Mouse (Mus musculus): Measurements from ENCODE around the gene Olfr275. TPM values are rescaled to one million over a fixed set of nuclear protein-coding genes. Genes with fewer than 3 reads are reported as not detected.
"Not testable (repeated sequence)": the region's sequence is repeated elsewhere in the genome, so short reads cannot be mapped to it uniquely, and the experiment has no call there.

The Olfr275 gene
- not detected for total RNA-seq (2021)
- long read RNA-seq, experiment 1 = 0 reads
- long read RNA-seq, experiment 2 = 0 reads

GRCm38 (mm10) chr4:52814304-52814703, at the start of gene Olfr275:
TSS of gene Olfr275 (plus strand) at chr4:52814604.
- DNase-seq = no peak
- intact Hi-C loops (cut with DNase I) = no loop called here

DNA sequence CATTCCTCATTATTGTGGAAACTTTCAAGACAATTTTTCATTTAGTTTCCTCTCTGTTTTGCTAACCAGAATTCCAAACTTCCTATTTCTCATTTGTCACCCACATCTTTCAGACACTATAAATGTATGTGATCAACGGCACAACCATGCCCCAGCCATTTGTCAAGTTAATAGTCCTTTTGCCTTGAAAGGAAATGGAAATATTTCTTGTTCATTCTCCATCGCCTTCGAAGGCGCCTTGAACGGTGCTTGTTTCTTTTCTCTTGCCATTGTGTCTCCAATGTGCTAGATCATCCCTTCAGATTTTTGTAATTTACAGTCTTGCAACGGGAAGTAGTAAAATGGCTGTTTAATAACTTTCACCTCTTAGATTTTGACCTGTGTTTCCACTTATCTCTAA, 48.8 kb upstream of the Olfr275 start:
- no peak for DNase-seq
- intact Hi-C loops (cut with DNase I) = no loop called here

GRCm38 (mm10) chr4:52772186-52772585, 42.2 kb upstream of the Olfr275 start:
- intact Hi-C loops (cut with DNase I) = no loop called here
- no peak for DNase-seq

GRCm38 (mm10) chr4:52800013-52800412, 14.4 kb upstream of the Olfr275 start:
- no peak for DNase-seq
- intact Hi-C loops (cut with DNase I) = no loop called here

DNA sequence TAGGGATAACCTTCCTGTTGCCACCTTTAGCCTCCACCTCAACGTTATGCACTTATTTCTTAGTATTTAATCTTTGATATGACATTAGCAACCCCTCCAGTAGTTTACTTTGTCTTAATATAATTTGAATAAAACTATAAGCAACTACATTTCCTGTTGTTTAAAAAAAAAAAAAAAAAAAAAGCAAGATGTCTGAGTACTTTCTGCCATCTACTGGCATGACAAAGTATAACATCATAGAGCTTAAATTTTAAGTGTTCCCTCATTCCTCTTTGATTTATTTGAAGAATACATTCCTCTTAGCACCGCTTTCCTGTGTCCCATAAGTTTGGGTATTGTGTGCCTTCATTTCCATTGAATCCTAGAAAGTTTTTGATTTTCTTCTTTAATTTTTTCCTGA, 2.5 kb upstream of the Olfr275 start:
- intact Hi-C loops (cut with DNase I) = no loop called here
- no peak for DNase-seq

- DNase-seq = no peak
- intact Hi-C loops (cut with DNase I) = no loop called here
These were observed 7.0 kb downstream of the Olfr275 start for GRCm38 (mm10) chr4:52821375-52821774.

- intact Hi-C loops (cut with DNase I) = not testable (repeated sequence)
These were observed 31.0 kb downstream of the Olfr275 start for GRCm38 (mm10) chr4:52845411-52845810.

DNA sequence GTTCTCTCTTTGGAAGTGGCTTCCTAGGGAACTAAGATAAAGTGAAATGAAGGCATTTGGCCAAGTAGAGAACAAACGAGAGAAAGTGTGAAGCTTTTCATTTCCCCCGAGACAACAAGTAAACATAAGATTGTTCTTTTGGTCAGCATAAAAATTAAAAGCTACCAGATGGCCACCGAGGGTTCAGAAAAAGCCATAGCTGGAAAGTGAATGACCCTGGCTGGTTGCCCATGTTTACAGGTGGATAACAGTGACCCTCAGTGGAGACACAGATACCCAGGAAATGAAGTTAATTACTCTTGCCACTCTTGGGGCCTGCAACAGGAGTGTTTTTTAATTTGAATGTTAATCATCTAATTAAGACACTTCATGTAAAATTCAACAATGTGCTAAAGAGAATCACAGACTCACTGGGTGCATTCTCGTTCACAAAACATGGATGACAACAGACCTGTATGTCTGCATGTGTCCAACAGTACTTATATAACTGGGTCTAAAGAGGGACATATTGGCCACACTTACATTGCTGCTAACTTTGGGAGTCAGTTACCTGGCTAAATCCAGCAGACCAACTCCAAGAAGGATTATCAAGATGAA, 34.7 kb downstream of the Olfr275 start:
- intact Hi-C loops (cut with DNase I) = no loop called here
- no peak for DNase-seq

More at GRCm38 (mm10) chr4:52845411-52845810, 31.0 kb downstream of the Olfr275 start:
- DNase-seq = not testable (repeated sequence)

GRCm38 (mm10) chr4:52849672-52850071, 35.3 kb downstream of the Olfr275 start:
- intact Hi-C loops (cut with DNase I) = no loop called here
- DNase-seq = no peak

- intact Hi-C loops (cut with DNase I) = no loop called here
- no peak for DNase-seq
These were observed 44.7 kb downstream of the Olfr275 start, which contains the start of gene Olfr273 for GRCm38 (mm10) chr4:52859136-52859535. TSS of gene Olfr273 (minus strand) at chr4:52859236.

GRCm38 (mm10) chr4:52864156-52864555, 49.8 kb downstream of the Olfr275 start:
- DNase-seq = no peak
- intact Hi-C loops (cut with DNase I) = no loop called here

Other genes starting within 250 kb of the Olfr275 start
- gene Toporsl, start 218.3 kb upstream of the Olfr275 start, total RNA-seq (2021) = not detected
- not detected for gene Olfr273, start 44.6 kb downstream of the Olfr275 start, total RNA-seq (2021)
- not detected for gene Olfr272, start 104.6 kb downstream of the Olfr275 start, total RNA-seq (2021)
- gene Olfr270, start 149.9 kb downstream of the Olfr275 start, total RNA-seq (2021) = not detected
- not detected for gene Nipsnap3a, start 174.7 kb downstream of the Olfr275 start, total RNA-seq (2021)
- 1 to 10 TPM; 2.0 to 2.3 TPM for gene Nipsnap3b, start 197.3 kb downstream of the Olfr275 start, total RNA-seq (2021)